Mouse (Mus musculus) embryonic facial prominence, embryonic 10.5 days (tissue): Measurements from ENCODE around the gene Mbnl1. TPM values are rescaled to one million over a fixed set of nuclear protein-coding genes. Genes with fewer than 3 reads are reported as not detected.

ENCODE experiments used
- DNase-seq: peaks from one replicate; pipeline ENCODE4 v3.0.0-alpha.2; 2017; ENCODE audit warnings: low spot score
- H3K27ac ChIP-seq: fragments of 300-500 bp; sonication (generic); replicated peaks from 2 replicates; pipeline ENCODE4 v1.5.1; 2016; ENCODE audit warnings: mild to moderate bottlenecking
- H3K27me3 ChIP-seq: fragments of 300-500 bp; sonication (generic); replicated peaks from 2 replicates; pipeline ENCODE4 v1.6.1; 2016; ENCODE audit warnings: low read depth, mild to moderate bottlenecking; ENCODE audit not compliant: poor library complexity, severe bottlenecking
- H3K36me3 ChIP-seq: fragments of 300-500 bp; sonication (generic); replicated peaks from 2 replicates; pipeline ENCODE4 v1.6.1; 2016; ENCODE audit warnings: mild to moderate bottlenecking, moderate library complexity
- H3K4me1 ChIP-seq: fragments of 300-500 bp; sonication (generic); 2 replicates; pipeline ENCODE4 v1.6.1; 2016
- H3K4me3 ChIP-seq: fragments of 300-500 bp; sonication (generic); 2 replicates; pipeline ENCODE4 v1.5.1; 2016; ENCODE audit warnings: mild to moderate bottlenecking, moderate library complexity
- H3K9me3 ChIP-seq: fragments of 300-500 bp; sonication (generic); 2 replicates; pipeline ENCODE4 v1.6.1; 2016; ENCODE audit warnings: mild to moderate bottlenecking
- WGBS: fragments of 180-500 bp; shearing (Covaris S2); methylation state at CpG from one replicate; pipeline ENCODE4 v1.1.7; 2016; 5-methylcytosine and 5-hydroxymethylcytosine counted together
- polyA plus RNA-seq: library from polyadenylated mRNA; unstranded; fragments of >200 nt; fragmentation: Nextera tagmentation; extraction: Ambion mirVana; gene quantifications from 2 replicates; pipeline ENCODE4 v1.2.1, GENCODE M21; 2016

Gene Mbnl1
- polyA plus RNA-seq, 1 experiment from 2014 or later: 55.0 TPM

DNA sequence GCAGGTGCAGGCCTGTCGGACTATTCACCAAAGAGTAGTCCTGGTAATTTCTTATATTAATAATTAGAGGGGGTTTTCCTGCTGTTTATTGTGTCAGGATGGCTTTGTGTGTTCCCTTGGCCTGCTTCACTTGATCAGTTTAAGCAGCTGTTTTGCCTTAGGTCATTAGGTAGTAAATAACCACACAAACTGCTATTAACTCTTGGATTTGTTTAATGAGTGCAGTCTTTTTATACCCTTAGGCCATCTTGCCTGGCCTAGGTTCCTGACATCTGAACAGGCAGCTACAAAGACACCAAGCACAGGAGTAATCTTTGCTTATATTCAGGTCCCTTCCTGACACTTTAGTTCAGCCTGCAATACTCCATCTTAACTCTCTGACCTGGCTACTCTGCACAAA, 110.0 kb downstream of the Mbnl1 start:
- Histone ChIP-seq H3K4me3 (no peak overlapping the region), H3K36me3 (no peaks in the 10 kb centered on the region), H3K27me3 (no peaks in the 10 kb centered on the region), H3K27ac (no peak overlapping the region), H3K4me1 (peaks cover 32% of the 10 kb centered on the region), H3K9me3 (no peaks in the 10 kb centered on the region)
- 57% methylated on average over 1 of the region's 1 CpGs for WGBS
- no peak for DNase-seq

DNA sequence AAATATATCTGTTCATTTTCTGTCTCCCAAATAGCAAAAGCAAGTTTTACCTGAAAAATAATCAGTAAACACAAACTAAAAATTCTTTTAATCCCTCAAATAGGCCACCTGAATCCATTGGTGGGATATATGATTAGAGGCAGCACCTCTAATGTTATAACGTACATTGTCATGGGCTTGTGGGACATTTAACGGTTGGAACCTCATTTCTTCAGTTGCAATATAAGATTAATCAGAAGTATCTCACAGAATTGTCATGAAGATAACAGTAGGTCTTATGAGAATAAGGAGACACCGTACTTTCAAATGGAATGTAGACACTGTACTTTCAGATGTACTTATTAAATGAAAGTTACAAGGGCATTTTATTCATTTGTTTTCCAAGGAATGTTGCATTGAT, 112.1 kb downstream of the Mbnl1 start:
- Histone ChIP-seq H3K4me3 (no peak overlapping the region), H3K36me3 (no peaks in the 10 kb centered on the region), H3K4me1 (peaks cover 39% of the 10 kb centered on the region), H3K27ac (no peak overlapping the region), H3K9me3 (no peaks in the 10 kb centered on the region), H3K27me3 (no peaks in the 10 kb centered on the region)
- no peak for DNase-seq
- 95% methylated on average over 3 of the region's 3 CpGs for WGBS

DNA sequence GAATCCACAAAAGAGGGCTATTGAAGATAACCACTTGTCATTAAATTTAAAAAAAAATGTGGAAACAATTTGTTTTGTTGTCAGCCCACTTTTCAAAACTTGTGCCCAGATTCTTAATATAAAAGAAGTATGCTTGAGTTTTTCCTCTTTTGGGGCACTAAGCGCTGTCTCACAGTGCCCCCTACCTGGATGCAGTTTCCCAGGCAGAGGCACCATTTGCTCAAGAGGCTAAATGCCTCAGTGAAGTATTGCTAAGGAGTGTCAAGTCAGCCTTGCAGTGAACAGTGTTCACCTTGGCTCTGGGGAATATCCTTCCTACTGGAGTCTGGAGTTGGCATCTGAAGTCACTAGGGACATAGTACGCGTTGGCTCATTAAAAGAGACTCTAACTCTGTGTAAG, 113.4 kb downstream of the Mbnl1 start:
- no peaks in the 10 kb centered on the region for H3K36me3 ChIP-seq
- H3K4me1 ChIP-seq: peaks cover 38% of the 10 kb centered on the region
- no peak overlapping the region for H3K4me3 ChIP-seq
- H3K9me3 ChIP-seq: no peaks in the 10 kb centered on the region
- no peak for DNase-seq
- H3K27ac ChIP-seq: no peak overlapping the region
- no peaks in the 10 kb centered on the region for H3K27me3 ChIP-seq
- 90% methylated on average over 3 of the region's 3 CpGs for WGBS

DNA sequence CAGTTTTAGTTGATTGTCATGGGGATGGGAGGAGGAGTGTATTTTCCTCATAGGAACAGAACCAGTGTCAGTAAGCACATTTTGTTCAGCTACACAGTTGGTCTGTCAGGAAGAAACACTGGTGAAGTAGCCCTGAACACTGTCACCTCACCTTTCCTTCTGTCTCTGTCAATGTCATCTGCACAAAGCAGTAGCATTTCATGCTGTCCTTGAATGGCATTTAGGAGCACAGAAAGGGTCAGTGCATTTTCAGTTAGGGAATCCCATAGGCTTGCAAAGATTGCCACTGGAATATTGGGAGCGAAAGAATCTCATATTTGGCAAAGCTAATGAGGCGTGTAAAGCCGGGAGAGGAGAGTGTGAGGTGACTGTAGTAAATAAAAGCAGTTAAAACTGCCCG, 114.5 kb downstream of the Mbnl1 start:
- no peaks in the 10 kb centered on the region for H3K9me3 ChIP-seq
- H3K36me3 ChIP-seq: no peaks in the 10 kb centered on the region
- H3K4me1 ChIP-seq: peaks cover 36% of the 10 kb centered on the region
- WGBS: 85% methylated on average over 4 of the region's 4 CpGs
- H3K4me3 ChIP-seq: no peak overlapping the region
- DNase-seq: no peak
- no peaks in the 10 kb centered on the region for H3K27me3 ChIP-seq
- H3K27ac ChIP-seq: no peak overlapping the region

DNA sequence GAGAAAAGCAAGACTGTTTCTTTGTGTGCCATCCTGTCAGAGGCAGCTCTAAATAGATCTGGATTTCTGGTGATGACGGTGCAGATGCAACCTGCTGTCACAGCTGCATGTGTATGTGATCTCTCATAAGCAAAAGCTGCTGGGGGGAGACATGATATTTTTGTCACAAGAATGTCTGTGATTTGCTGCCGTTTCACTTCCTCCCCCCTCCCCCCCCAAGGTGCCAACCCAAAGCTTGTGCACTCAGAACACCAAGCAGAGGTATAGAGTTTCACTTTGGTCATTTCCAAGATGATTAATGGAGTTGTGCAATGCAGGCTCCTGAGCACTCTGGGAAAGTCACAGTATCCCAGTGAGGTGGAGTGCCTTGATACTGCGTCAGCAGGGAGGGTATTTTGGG, 116.7 kb downstream of the Mbnl1 start:
- Histone ChIP-seq H3K36me3 (no peaks in the 10 kb centered on the region), H3K4me3 (no peak overlapping the region), H3K9me3 (no peaks in the 10 kb centered on the region), H3K27ac (no peak overlapping the region), H3K4me1 (peaks cover 23% of the 10 kb centered on the region), H3K27me3 (no peaks in the 10 kb centered on the region)
- WGBS: 72% methylated on average over 3 of the region's 3 CpGs
- no peak for DNase-seq

DNA sequence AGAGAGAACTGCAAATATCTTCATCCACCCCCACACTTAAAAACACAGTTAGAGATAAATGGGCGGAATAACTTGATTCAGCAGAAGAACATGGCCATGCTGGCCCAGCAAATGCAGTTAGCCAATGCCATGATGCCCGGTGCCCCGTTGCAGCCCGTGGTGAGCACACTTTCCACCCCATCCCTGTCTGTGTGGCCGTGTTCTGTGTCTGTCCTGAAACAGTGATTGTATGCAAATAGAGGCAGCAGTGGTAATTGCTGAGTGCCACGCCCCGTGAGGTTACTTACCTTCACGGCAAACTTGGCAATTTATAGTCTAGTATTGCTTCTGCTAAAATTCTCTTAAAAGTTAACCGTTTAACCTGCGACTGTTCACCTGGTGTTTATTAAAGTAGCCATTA, 123.0 kb downstream of the Mbnl1 start:
- Histone ChIP-seq H3K4me3 (no peak overlapping the region), H3K4me1 (peaks cover 6% of the 10 kb centered on the region), H3K27ac (no peak overlapping the region), H3K27me3 (no peaks in the 10 kb centered on the region), H3K9me3 (no peaks in the 10 kb centered on the region), H3K36me3 (peaks cover 3% of the 10 kb centered on the region; the same call in 1 of the 2 replicates)
- no peak for DNase-seq
- 89% methylated on average over 10 of the region's 10 CpGs for WGBS

DNA sequence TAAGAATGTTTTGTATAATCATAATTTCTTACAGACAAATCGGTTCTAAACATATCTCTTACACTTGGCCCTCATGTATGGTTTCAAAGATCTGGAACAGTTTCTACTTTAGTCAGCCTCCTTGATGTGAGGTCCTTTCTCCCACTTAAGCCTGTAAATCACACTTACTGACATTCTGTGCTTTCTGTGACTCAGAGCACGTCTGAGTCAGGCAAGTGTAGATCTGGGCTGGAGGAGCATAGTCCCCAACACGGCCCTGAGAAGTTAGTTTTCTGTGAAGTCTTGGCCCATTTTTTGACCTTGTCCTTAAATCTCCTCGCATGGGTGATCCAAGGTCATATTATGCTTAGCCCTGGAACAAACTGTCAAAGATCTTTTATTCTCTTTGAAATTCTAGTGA, 124.4 kb downstream of the Mbnl1 start:
- H3K27ac ChIP-seq: no peak overlapping the region
- H3K4me1 ChIP-seq: 0 out of 2 replicates have a peak, but pooled peaks cover 3% of the 10 kb centered on the region
- DNase-seq: no peak
- peaks cover 3% of the 10 kb centered on the region; the same call in 1 of the 2 replicates for H3K36me3 ChIP-seq
- H3K4me3 ChIP-seq: no peak overlapping the region
- no peaks in the 10 kb centered on the region for H3K9me3 ChIP-seq
- 79% methylated on average over 4 of the region's 4 CpGs for WGBS
- no peaks in the 10 kb centered on the region for H3K27me3 ChIP-seq

DNA sequence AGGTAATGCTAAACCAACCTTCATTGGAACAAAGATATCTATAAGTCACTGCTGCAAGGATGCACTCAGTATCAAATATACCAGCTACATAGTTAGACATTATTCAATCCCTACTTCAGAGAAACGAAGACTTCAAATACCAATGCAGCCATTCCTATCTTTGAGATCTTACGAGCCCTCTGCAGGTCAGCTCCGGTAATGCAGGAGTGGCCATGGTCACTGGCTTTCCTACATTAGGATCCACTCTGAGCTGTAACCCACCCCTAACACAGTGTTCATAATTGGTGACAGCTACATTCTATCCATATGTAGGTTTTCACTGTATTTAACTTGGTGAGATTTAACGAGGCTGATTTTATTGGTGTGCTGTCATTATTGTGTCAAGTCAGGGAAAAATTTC, 129.1 kb downstream of the Mbnl1 start:
- WGBS: 30% methylated on average over 4 of the region's 4 CpGs
- Histone ChIP-seq H3K36me3 (peaks cover 14% of the 10 kb centered on the region), H3K27ac (no peak overlapping the region), H3K4me1 (no peaks in the 10 kb centered on the region), H3K9me3 (no peaks in the 10 kb centered on the region), H3K27me3 (no peaks in the 10 kb centered on the region), H3K4me3 (no peak overlapping the region)
- DNase-seq: peak; percentile 74

DNA sequence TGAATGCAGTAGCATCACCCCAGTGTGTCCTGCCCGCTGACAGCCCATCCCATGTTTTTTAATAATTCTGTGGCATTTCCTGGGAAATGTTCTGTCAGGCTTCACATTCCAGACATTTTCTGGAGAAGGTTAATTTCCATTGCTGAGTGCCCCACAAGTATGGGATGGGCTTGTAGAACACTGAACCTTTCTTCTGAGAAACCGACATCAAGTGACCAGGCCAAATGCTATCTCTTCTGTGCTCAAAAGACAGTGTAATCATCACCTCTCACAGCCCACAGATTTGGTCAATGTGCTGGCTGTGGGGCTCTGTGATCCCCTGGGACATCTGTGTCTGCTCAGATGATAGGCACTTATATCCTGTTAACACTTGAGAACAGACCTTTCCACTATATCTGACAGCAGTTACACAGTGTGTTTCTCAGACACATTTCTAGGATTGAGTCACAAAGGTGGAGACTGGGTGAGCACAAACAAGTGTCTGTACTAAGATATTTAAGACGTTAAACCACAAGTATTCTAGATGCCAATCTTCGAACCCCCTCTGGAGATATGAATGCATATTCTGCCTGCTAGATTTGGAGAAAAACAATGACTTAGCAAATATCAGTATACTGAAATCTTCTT, 130.4 kb downstream of the Mbnl1 start:
- no peaks in the 10 kb centered on the region for H3K4me1 ChIP-seq
- H3K4me3 ChIP-seq: no peak overlapping the region
- no peaks in the 10 kb centered on the region for H3K27me3 ChIP-seq
- WGBS: 87% methylated on average over 4 of the region's 4 CpGs
- peaks cover 14% of the 10 kb centered on the region for H3K36me3 ChIP-seq
- H3K9me3 ChIP-seq: no peaks in the 10 kb centered on the region
- DNase-seq: no peak
- no peak overlapping the region for H3K27ac ChIP-seq

DNA sequence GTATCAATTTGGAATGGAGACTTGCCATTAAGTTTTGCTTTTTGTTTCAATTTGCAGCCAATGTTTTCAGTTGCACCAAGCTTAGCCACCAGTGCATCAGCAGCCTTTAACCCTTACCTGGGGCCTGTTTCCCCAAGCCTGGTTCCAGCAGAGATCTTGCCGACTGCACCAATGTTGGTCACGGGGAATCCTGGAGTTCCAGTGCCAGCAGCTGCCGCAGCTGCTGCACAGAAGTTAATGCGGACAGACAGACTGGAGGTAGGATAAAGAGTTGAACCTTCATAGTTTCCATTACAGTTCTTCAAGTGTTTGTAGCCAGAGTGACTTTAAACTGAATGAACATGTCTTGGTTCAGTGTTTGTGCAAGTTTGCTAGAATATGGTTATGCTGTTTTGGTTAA, 131.0 kb downstream of the Mbnl1 start:
- Histone ChIP-seq H3K4me3 (no peak overlapping the region), H3K36me3 (peaks cover 14% of the 10 kb centered on the region), H3K27ac (no peak overlapping the region), H3K9me3 (no peaks in the 10 kb centered on the region), H3K4me1 (no peaks in the 10 kb centered on the region), H3K27me3 (no peaks in the 10 kb centered on the region)
- WGBS: 93% methylated on average over 4 of the region's 4 CpGs
- DNase-seq: no peak

DNA sequence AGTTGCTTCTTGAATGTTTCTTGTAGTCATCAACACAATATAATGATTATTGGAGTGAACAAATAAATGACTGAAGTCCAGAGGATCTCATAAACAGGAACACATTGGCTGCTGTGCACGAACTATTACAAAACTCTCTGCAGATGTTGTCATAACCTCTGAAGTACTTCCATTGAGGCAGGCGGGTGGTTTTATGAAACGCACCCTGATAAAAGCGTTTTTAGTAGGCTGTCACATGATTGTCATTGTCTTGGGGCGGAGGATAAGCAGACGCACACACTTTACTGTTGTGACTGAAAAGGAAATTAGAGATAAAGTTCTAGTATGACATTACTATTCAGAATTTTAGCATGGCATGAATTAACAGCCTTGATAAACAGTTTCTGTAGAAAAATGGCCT, 131.6 kb downstream of the Mbnl1 start:
- Histone ChIP-seq H3K4me3 (no peak overlapping the region), H3K9me3 (no peaks in the 10 kb centered on the region), H3K4me1 (no peaks in the 10 kb centered on the region), H3K27ac (no peak overlapping the region), H3K27me3 (no peaks in the 10 kb centered on the region), H3K36me3 (peaks cover 11% of the 10 kb centered on the region; the same call in 1 of the 2 replicates)
- WGBS: 90% methylated on average over 6 of the region's 6 CpGs
- no peak for DNase-seq

DNA sequence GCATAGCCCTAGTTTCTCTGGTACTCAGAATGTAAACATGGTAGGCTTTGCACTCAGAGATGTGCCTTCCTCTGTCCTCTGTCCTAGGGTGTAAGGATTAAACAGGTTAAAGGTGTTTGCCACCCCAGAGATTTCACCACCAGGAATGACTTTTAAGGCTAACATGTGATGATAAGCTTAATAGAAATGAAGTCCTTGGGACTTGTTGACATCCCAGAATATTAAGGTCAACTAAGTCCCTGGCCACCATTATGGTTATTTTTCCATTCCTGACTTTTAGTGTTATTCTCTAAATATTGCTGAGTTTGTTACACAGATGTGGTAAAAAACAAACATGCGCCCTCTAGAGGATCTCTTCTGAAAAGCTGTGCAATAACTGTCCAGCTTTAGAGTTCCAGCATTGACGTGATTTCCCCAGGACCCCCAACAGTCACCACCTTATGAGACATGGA, 136.3 kb downstream of the Mbnl1 start:
- peaks cover 22% of the 10 kb centered on the region for H3K36me3 ChIP-seq
- no peak overlapping the region for H3K4me3 ChIP-seq
- DNase-seq: no peak
- no peaks in the 10 kb centered on the region for H3K27me3 ChIP-seq
- H3K4me1 ChIP-seq: no peaks in the 10 kb centered on the region
- no peaks in the 10 kb centered on the region for H3K9me3 ChIP-seq
- WGBS: 12% methylated on average over 2 of the region's 2 CpGs
- no peak overlapping the region for H3K27ac ChIP-seq

DNA sequence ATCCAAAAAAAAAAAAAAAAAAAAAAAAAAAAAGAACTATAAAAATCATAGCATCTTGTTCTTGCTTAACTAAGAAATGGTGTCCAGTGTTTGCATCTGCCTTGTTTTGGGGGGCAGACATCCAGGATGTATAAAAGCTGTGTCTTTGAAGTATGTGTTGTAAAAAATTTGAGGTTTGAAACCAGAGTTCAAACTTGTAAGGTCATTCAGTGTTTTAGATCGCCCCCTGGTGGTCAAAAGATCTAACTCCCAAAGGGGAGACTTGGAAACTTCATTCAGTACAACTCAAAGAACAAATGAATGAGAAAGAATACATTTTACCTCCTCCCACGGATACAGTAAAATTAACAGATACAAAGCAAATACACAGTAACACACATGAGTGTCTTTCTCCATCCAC, 139.2 kb downstream of the Mbnl1 start:
- Histone ChIP-seq H3K36me3 (peaks cover 24% of the 10 kb centered on the region), H3K27me3 (no peaks in the 10 kb centered on the region), H3K9me3 (no peaks in the 10 kb centered on the region), H3K4me3 (no peak overlapping the region), H3K27ac (no peak overlapping the region), H3K4me1 (no peaks in the 10 kb centered on the region)
- DNase-seq: peak; percentile 42
- 21% methylated on average over 2 of the region's 2 CpGs for WGBS
